Mouse (Mus musculus) cerebellum, adult 11-12 months (tissue): ENCODE measurements around the gene Ccdc148.

ENCODE experiments used
- DNase-seq: peaks from one replicate; pipeline ENCODE4 v3.0.0; 2022

The Ccdc148 gene

DNA sequence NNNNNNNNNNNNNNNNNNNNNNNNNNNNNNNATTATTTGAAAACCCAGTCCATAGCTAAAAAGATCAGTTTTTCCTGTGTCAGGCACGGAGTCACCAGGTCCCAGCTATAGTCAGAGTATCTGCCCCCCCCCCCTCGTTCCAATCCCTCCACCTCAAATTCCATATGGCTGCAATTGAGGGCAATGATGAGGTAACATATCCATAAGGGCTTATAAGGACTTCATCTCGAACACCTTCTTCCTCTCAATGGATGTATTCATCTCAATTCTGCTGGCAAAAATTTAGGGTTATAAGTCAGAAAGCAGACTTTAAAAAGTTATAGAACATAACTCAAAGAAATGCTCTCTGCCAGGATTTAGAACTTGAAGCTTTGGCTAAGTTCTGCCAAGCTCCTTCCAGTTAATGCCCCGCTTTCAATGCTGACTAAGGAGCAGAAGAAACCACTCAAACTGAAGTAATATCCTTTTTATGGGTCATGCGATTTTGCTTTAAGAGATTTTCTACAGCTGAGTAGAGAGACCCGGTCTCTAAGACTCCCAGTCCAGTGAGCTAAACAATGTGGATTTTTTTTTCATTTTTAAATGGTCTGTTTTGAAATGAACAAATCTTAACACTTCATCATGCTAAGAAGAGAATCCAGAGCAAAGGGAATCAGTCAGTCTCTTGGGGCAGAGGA lies 111.6 kb downstream of the Ccdc148 start:
- DNase-seq = no peak

- no peak for DNase-seq
Observed at GRCm38 (mm10) chr2:59043313-59044032, 117.0 kb downstream of the Ccdc148 start.

- no peak for DNase-seq
Observed at GRCm38 (mm10) chr2:59042616-59043015, 117.9 kb downstream of the Ccdc148 start.

DNA sequence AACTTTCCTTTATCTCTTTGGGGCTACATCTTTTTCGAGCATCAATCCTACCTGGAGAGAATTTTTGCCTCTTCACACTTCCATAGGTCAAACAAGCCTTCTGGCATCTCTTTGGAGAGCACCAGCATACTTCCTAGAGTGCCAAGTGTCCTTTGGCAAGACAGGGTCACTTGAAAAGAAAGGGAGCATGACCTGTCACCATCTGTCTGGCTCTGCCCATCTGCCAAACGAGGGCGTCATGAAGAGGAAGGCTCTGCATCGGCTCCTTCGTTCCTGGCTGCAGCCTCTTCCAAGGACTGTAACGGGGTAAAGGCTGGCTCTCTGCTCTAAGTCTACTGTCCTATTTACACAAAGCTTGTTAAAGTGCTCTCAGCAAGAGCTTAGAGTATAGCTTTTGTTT lies 124.0 kb downstream of the Ccdc148 start:
- DNase-seq = peak; percentile 81

DNA sequence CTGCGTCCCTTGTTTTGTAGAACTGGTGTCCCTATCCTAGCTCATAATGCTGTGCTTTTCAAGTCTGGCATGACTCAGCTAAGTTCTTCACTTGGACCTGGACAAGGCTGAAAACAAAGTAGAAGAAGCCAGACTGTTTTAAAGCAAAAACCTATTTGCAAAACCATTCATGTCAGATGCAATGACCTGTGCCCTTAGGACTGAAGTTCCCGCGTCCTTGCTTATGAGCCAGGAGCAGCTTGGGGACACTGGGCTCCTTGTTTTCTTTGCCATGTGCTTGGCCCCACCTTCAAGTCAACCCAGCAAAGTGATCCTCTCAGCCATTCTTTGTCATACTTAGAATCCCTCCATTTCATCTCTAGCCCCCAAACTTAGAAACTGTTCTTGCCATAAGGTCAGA lies 125.3 kb downstream of the Ccdc148 start:
- no peak for DNase-seq

GRCm38 (mm10) chr2:59034281-59034680 lies 126.2 kb downstream of the Ccdc148 start:
- no peak for DNase-seq

DNA sequence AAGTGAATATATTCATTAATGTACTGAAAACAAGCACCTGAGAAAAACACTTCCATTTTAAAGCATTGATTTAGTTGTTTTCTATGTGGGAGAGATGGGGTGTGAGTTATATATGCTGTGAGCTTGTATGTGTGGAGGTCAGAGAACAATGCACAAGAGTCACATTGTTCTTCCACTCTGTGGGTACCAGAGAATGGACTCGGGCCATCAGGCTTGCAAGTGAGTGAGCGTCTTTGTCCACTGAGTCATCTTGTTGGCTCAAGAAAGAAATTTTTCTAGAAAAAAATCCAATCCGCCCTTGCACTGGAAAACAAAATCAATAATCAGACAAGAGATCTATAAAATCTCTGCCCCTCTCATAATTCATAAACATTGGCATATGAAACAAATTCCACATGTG lies 135.9 kb downstream of the Ccdc148 start:
- DNase-seq = no peak

DNA sequence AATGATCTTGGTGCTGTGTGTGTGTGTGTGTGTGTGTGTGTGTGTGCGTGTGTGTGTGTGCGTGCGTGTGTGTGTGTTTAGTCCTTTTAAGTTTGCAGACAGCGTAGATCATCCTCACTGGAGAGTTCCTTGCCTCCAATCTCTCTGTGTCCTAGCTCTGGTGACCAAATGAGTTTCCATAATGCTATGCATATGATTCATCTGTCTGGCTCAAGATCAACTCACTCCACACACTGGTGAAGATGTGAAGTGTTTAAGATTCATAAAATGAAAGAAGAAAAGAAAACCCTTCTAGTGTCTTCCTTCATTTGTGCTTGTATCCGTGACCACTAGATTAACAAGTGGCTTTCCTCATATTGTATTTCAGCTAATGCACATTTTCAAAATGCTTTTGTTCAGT lies 153.1 kb downstream of the Ccdc148 start:
- DNase-seq = no peak

DNA sequence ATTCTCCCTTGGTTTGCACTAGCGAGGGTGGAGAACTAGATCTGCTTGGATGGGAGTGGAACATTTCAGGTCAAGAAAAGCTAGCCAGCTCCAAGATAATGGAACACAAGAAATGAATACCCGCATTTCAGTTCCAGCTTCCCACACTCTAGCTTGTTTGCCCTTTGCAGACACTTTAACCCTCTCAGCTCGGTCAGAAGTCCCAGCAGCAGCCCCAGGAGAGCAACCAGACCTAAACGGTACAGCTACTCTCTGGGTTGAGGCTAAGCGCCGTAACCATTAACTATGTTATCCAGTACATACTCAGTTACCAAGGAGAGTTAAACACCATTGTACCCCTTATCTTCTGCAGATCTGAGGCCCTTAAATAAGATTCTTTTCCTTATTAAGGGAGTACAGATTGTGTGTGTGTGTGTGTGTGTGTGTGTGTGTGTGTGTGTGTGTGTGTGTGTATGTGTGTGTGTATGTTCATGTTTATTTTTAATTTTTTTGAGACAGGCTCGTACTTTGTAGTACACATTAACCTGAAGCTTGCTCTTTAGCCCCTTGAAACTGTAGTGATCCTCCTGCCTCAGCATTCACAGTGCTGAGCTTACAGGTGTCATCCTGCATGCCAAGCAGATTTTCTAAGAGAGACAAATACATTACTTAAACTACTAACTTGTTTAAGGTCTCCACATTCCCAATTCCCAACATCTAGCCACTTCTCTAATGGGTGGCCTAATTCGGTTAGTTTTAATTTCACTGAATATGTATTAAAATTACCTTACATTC lies 153.7 kb downstream of the Ccdc148 start:
- no peak for DNase-seq

GRCm38 (mm10) chr2:58997151-58997550 lies 163.3 kb downstream of the Ccdc148 start:
- DNase-seq = no peak

DNA sequence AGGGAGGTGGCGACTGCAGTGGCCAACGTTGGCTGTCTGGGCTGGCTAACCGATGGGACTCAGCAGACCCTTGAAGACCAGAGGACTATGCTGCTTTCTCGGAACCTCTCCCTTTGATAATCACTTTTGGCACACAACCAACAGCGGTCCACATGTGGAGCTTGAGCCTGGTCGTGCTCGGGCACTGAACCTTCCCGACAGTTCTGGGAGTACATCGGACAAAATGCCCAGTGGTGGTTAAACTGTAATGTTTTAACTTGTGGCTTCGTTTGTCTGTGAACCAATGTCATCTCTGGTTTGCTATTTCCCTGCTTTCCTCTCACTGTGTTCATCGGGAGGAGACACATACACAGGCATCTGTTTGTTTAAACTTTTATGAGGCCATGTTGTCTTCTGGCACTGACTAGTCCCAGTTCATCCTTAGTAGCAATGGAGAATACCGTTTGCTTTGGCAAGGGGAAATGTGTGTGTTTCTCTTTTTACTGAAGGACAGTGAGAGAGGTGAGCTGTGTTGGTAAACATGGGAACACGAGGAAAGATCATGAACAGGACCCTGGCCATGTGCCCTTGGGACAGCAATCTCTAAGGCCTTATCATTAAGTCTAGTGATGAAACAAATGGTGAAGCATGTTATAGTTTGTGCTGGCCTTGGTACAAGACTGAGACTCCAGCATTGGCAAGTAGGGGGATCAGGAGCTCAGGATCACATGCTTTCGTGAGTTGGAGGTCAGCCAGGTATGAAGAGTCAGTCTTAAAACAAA lies 167.9 kb downstream of the Ccdc148 start:
- DNase-seq = no peak

DNA sequence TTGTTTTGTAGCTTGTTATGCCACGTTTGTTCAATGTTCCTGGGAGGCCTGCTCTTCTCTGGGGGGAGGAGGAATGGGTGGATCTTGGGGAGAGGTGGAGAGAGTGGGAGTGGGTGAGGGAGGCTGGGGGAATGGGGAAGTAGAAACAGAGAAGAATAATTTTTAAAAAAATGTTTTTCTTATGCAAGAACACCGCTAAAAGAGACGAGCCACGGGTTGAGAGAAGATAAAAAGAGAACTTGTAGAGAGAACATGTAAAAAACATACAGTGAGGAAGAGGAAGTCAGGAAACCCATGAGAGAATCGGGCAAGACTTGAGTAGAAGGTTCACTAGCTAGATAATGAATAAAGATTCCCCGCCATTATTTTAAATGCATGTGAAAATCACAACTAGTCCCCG lies 182.4 kb downstream of the Ccdc148 start:
- no peak for DNase-seq

DNA sequence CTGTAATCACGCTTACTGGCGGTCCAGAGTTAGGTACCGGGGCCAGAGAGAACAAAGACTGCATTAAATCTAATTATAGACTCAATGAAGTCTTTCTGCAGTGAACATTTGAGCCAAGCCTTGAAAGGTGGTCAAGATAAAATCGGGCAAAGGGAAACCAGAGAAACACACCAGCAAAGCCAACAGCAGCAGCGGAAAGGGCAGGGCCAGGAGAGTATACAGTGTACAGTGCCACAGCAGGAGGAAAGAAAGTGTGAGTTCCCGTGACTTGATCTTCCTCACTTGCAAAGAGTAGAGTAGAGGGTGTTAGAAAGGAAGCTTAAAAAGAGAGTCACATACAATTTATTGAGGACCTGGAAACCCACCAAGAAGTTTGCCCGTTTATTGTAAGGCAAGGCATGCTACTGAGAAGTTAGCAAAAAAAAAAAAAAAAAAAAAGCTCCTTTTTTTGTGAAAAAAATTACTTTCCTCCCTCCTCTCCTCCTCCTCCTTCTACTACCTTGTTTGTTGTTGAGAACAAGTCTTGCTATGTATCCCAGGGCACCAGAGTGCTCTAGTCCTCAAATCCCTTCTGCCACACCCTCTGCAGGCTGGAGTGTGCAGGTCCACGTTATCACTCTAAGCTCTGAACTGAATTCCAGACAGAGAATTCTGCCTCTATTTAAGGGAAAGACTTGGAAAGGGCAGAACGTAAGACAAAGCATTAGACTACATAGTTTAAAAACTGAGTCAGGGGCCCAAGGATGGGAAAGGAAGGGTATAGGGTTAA lies 188.8 kb downstream of the Ccdc148 start:
- DNase-seq = no peak

- no peak for DNase-seq
Observed at GRCm38 (mm10) chr2:58956770-58957300, 203.6 kb downstream of the Ccdc148 start.

DNA sequence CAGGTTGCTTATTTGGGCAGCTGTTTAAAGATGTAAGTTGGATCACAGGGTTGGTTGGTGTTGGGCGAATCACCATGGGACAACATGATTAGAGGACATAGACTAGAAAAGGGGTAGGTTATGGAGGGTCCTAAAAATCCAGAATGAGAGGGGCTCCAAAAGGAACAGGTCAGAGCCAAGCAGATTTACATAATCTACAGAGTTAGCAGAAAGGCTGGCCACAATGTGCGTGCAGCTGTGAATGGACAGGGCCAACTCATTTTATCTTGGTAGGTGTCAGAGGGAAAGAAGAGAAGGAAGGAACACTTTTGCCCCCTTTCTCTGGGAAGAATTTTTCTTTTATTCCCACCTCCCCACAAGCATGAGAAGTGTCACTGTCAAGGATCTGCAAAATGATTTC lies 204.1 kb downstream of the Ccdc148 start:
- no peak for DNase-seq

DNA sequence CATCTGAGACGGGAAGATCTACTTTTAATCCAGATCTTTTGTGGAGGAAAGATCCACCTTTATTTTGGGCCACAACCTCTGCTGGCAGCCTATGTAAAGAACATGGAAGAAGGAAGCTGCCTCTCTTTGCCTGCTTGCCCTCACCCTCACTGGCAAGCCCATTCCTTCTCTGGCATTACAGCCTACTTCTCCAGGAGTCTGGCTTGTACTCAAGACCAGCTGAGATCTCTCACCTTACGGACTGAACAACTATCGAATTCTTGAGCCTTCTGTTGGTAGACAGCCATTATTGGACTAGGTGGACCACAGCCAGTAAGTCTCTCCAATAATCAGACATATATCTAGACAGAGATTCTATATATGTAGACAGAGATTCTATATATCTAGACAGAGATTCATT lies 208.4 kb downstream of the Ccdc148 start:
- DNase-seq = no peak

GRCm38 (mm10) chr2:58948796-58949195 lies 211.7 kb downstream of the Ccdc148 start:
- DNase-seq = no peak

GRCm38 (mm10) chr2:58941361-58941760 lies 219.1 kb downstream of the Ccdc148 start:
- no peak for DNase-seq

- DNase-seq = no peak
Observed at GRCm38 (mm10) chr2:58925551-58925950, 234.9 kb downstream of the Ccdc148 start.

DNA sequence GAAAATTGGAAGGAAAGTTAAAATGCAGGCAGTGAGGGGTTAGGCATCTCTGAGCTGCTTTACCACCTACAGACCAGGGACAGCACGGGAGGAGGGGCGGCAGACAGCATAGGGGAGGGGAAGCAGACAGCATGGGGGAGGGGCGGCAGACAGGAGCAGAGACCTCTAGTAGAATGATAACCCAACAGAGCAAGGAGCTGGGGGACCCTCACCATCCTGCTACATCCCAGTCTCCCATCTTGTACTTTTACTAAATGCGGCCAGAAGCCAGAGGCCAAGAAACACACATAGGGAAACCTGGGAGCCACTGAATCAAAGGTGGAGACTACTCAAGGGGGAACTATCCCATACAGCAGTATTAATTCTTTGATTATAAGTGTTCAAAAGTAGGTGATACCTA lies 242.1 kb downstream of the Ccdc148 start:
- no peak for DNase-seq

- no peak for DNase-seq
Observed at GRCm38 (mm10) chr2:58912339-58912738, 248.1 kb downstream of the Ccdc148 start.
